ENCODE assay signal across 11 mouse cellular contexts in genomic region chr10:128150941-128151340, GRCm38 (mm10). TPM values are rescaled to one million over a fixed set of nuclear protein-coding genes. Genes with fewer than 3 reads are reported as not detected.
DNase-seq lines count a peak whose midpoint lies in the region; ATAC-seq lines count a peak whose summit lies in the region.
"Had no signal": no experiment of that assay in that cellular context is flagged by ENCODE, and none has a peak within 500 bp of the region (broad histone marks: within the 10 kb centered on the region; RNA-seq: fewer than 3 reads in every experiment).

No protein-coding gene starts in this region.

- H3K4me3 ChIP-seq in limb, embryonic 15.5 days: no peak overlapping the region
- H3K4me3 ChIP-seq in limb, embryonic 10.5 days: no peak overlapping the region
- H3K4me3 ChIP-seq in kidney, embryonic 14.5 days (ENCODE audit: low read length): no peak overlapping the region
- H3K4me3 ChIP-seq: neural tube, embryonic 13.5 days had no signal

- 70% methylated on average over 14 of the region's 14 CpGs for WGBS in limb, embryonic 15.5 days
- 83% methylated on average over 14 of the region's 14 CpGs for WGBS in limb, embryonic 10.5 days
- WGBS in kidney, embryonic 14.5 days: 74% methylated on average over 14 of the region's 14 CpGs

- no peak for ATAC-seq in limb, embryonic 15.5 days (ENCODE audit: insufficient number of reproducible peaks, low FRiP score, low TSS enrichment, low read depth)
- no peak for ATAC-seq in kidney, embryonic 14.5 days (ENCODE audit: low FRiP score, low TSS enrichment)
- no peak for ATAC-seq in inflammation-experienced regulatory T-cells, adult 6 months

- H3K9ac ChIP-seq in limb, embryonic 15.5 days: no peak overlapping the region
- H3K9ac ChIP-seq in kidney, embryonic 14.5 days (ENCODE audit: low read depth, low read length): no peak overlapping the region
- H3K9ac ChIP-seq: neural tube, embryonic 13.5 days had no signal

- no peak overlapping the region for H3K4me2 ChIP-seq in limb, embryonic 15.5 days
- no peak overlapping the region for H3K4me2 ChIP-seq in kidney, embryonic 14.5 days (replicated peaks; ENCODE audit: low read depth, low read length)
- H3K4me2 ChIP-seq: neural tube, embryonic 13.5 days had no signal

- 0 out of 2 replicates have a peak overlapping the region, but pooled peaks have one; percentile 9 for H3K27ac ChIP-seq in limb, embryonic 15.5 days
- no peak overlapping the region for H3K27ac ChIP-seq in limb, embryonic 10.5 days
- peak overlapping the region; percentile 7; the same call in 1 of the 2 replicates for H3K27ac ChIP-seq in kidney, embryonic 14.5 days (ENCODE audit: low read depth, low read length)
- H3K27ac ChIP-seq: neural tube, embryonic 13.5 days had no signal

- H3K27me3 ChIP-seq in limb, embryonic 15.5 days: no peaks in the 10 kb centered on the region
- H3K27me3 ChIP-seq in limb, embryonic 10.5 days (ENCODE audit: low read depth, poor library complexity, severe bottlenecking): no peaks in the 10 kb centered on the region
- no peaks in the 10 kb centered on the region for H3K27me3 ChIP-seq in kidney, embryonic 14.5 days (ENCODE audit: control insufficient read depth, insufficient read depth, low read length)
- H3K27me3 ChIP-seq: CH12.LX; neural tube, embryonic 13.5 days had no signal

- H3K36me3 ChIP-seq in limb, embryonic 15.5 days: peaks cover 26% of the 10 kb centered on the region
- H3K36me3 ChIP-seq in limb, embryonic 10.5 days: peaks cover 36% of the 10 kb centered on the region
- H3K36me3 ChIP-seq in kidney, embryonic 14.5 days (ENCODE audit: control insufficient read depth, insufficient read depth, low read length): peaks cover 13% of the 10 kb centered on the region
- H3K36me3 ChIP-seq: neural tube, embryonic 13.5 days had no signal

- no peak for DNase-seq in limb, embryonic 10.5 days (ENCODE audit: low spot score)
- DNase-seq in gastrocnemius, postnatal 4 days (ENCODE audit: low spot score in 2 of 2): peak; percentile 39 to 65
- peak; percentile 49 for DNase-seq in testis, postnatal 14 days (ENCODE audit: low spot score)
- DNase-seq in layer of hippocampus, adult 9-10 months (ENCODE audit: low spot score): no peak
- no peak for DNase-seq in spleen, postnatal 14 days (ENCODE audit: low spot score in 2 of 2)
- DNase-seq: cerebellum, adult 2 months had no signal

- peaks cover 36% of the 10 kb centered on the region for H3K4me1 ChIP-seq in limb, embryonic 15.5 days
- peaks cover 12% of the 10 kb centered on the region for H3K4me1 ChIP-seq in limb, embryonic 10.5 days
- peaks cover 6% of the 10 kb centered on the region; the same call in 1 of the 2 replicates for H3K4me1 ChIP-seq in kidney, embryonic 14.5 days (ENCODE audit: control insufficient read depth, insufficient read depth, low read length)
- H3K4me1 ChIP-seq: neural tube, embryonic 13.5 days had no signal

- no peaks in the 10 kb centered on the region for H3K9me3 ChIP-seq in limb, embryonic 15.5 days
- H3K9me3 ChIP-seq in limb, embryonic 10.5 days (replicated peaks): no peaks in the 10 kb centered on the region
- no peaks in the 10 kb centered on the region for H3K9me3 ChIP-seq in kidney, embryonic 14.5 days (ENCODE audit: control insufficient read depth, low read length)
- H3K9me3 ChIP-seq: neural tube, embryonic 13.5 days had no signal

RNA-seq across cellular contexts. Expression of gene Rbms2, which starts 29.2 kb away (rescaled TPM):
- polyA plus RNA-seq in limb, embryonic 15.5 days (2015; fragmentation: Nextera tagmentation; extraction: Ambion mirVana): 42.2 and 43.8 TPM in 2 replicates
- 26.4 and 32.5 TPM in 2 replicates for polyA plus RNA-seq in limb, embryonic 10.5 days (2016; fragmentation: Nextera tagmentation; extraction: Ambion mirVana)
- 10 to 100 TPM; 83.8 to 85.3 TPM for total RNA-seq in gastrocnemius, postnatal 4 days (2021)
- 35.6 and 36.0 TPM in 2 replicates for polyA plus RNA-seq in kidney, embryonic 14.5 days (2014; fragmentation: Nextera tagmentation; extraction: Ambion mirVana)
- polyA plus RNA-seq in inflammation-experienced regulatory T-cells, adult 6 months (2017; shearing (Covaris generic)): 10 to 100 TPM; 24.7 to 29.4 (median 27.8) TPM

RNA-seq across cellular contexts. Expression of gene Gls2, which starts 43.3 kb away (rescaled TPM):
- polyA plus RNA-seq in limb, embryonic 15.5 days (2015; fragmentation: Nextera tagmentation; extraction: Ambion mirVana): 1.8 TPM in 2 replicates
- 1.7 and 1.9 TPM in 2 replicates for polyA plus RNA-seq in limb, embryonic 10.5 days (2016; fragmentation: Nextera tagmentation; extraction: Ambion mirVana)
- total RNA-seq in gastrocnemius, postnatal 4 days (2021): 1 to 10 TPM; 1.5 to 2.1 TPM
- 0.89 and 1.1 TPM in 2 replicates for polyA plus RNA-seq in kidney, embryonic 14.5 days (2014; fragmentation: Nextera tagmentation; extraction: Ambion mirVana)
- under 1 TPM in 2 of 3 experiments, not detected in 1; 0.28 to 0.58 TPM for polyA plus RNA-seq in inflammation-experienced regulatory T-cells, adult 6 months (2017; shearing (Covaris generic))

RNA-seq across cellular contexts. Expression of gene Baz2a, which starts 59.6 kb away (rescaled TPM):
- polyA plus RNA-seq in limb, embryonic 15.5 days (2015; fragmentation: Nextera tagmentation; extraction: Ambion mirVana): 10.4 TPM in 2 replicates
- polyA plus RNA-seq in limb, embryonic 10.5 days (2016; fragmentation: Nextera tagmentation; extraction: Ambion mirVana): 12.3 and 14.4 TPM in 2 replicates
- 10 to 100 TPM; 24.4 to 24.8 TPM for total RNA-seq in gastrocnemius, postnatal 4 days (2021)
- 17.6 and 33.7 TPM in 2 replicates for polyA plus RNA-seq in kidney, embryonic 14.5 days (2014; fragmentation: Nextera tagmentation; extraction: Ambion mirVana)
- 10 to 100 TPM; 37.9 to 63.7 (median 44.3) TPM for polyA plus RNA-seq in inflammation-experienced regulatory T-cells, adult 6 months (2017; shearing (Covaris generic))

Comparison
In these comparisons a context has a peak if more than half of its experiments do, and no peak if none do; other contexts are left out.
1. DNase-seq: peak in gastrocnemius, postnatal 4 days (2 of 2) and testis, postnatal 14 days (single experiment); none in limb, embryonic 10.5 days (single experiment), layer of hippocampus, adult 9-10 months (single experiment) and spleen, postnatal 14 days (0 of 2).